Mouse (Mus musculus) embryo, embryonic 11.5 days (tissue): ENCODE data around the gene Olfr823.
A peak's percentile ranks its signal among the peaks of the same experiment; 100 is the strongest.
"Not testable (repeated sequence)": the region's sequence is repeated elsewhere in the genome, so short reads cannot be mapped to it uniquely, and the experiment has no call there.

Source experiments
- DNase-seq: peaks from one replicate; pipeline ENCODE4 v3.0.0-alpha.2; 2012; ENCODE audit warnings: low read depth, low spot score

The Olfr823 gene

GRCm38 (mm10) chr10:130115283-130115682, at the start of gene Olfr823:
Gene Olfr823, minus strand, starts transcription at chr10:130115383.
- not testable (repeated sequence) for DNase-seq

GRCm38 (mm10) chr10:130144121-130144520, 28.9 kb upstream of the Olfr823 start:
- DNase-seq: no peak

- not testable (repeated sequence) for DNase-seq
Measured at GRCm38 (mm10) chr10:130142481-130142880, 27.3 kb upstream of the Olfr823 start.

GRCm38 (mm10) chr10:130134811-130135210, 19.6 kb upstream of the Olfr823 start:
- DNase-seq: no peak

GRCm38 (mm10) chr10:130129900-130130299, 14.7 kb upstream of the Olfr823 start, which contains the start of gene Olfr824:
Gene Olfr824, minus strand, starts transcription at chr10:130130000.
- not testable (repeated sequence) for DNase-seq

GRCm38 (mm10) chr10:130116045-130116444, 862 bp upstream of the Olfr823 start:
- DNase-seq: not testable (repeated sequence)

GRCm38 (mm10) chr10:130096104-130096503, 19.1 kb downstream of the Olfr823 start:
- DNase-seq: no peak

GRCm38 (mm10) chr10:130092838-130093440, 22.2 kb downstream of the Olfr823 start:
- peak; percentile 39 for DNase-seq

GRCm38 (mm10) chr10:130070910-130071309, 44.3 kb downstream of the Olfr823 start, which contains the start of gene Olfr822:
Gene Olfr822, plus strand, starts transcription at chr10:130071210.
- no peak for DNase-seq
